Mouse (Mus musculus): ENCODE measurements around the gene Cog1. TPM values are rescaled to one million over a fixed set of nuclear protein-coding genes. Genes with fewer than 3 reads are reported as not detected.

Cog1 gene
- polyA plus RNA-seq, 1 experiment from 2014 or later = 15.5 TPM

DNA sequence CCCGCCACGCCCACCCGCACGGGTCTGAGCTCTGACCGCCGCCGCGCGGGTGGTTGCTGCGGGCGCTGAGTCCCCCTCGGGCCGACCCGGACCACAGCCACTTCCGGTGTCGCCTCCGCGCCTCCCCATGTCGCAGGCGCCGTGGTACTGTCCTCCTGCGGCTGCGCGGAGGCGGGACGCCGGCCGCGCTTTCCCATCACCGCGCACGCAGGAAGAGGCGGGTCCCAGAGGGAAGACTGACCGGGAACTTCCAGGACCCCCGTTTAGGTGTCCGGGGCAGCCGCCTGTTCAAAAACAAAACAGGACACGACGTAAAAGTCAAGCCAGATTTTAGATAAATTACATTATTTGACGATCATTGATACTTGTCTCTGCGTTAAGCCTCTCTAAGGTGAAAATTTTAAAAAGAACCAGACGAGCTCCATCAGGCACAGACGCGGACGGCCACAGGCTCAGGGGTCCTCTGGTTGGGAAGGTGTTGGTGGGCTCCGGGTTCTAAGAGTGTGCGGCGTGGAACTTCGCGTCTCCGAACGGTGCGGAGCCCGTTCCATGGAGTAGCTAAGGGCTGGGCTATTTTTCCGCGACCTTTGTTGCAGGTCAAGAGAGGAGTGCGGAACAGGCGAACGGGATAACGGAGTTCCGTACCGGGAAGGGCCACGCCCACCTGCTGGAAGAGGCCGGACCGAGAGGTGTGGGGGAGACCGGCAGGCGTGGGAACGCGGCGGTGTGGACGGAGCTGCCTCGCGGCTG, 35.2 kb downstream of the Cog1 start, which contains the start of the genes Fam104a and D11Wsu47e:
TSS of gene Fam104a (minus strand) at position 199 of the 750 bp plus-strand sequence.
TSS of gene D11Wsu47e (plus strand) at position 456 of the 750 bp plus-strand sequence.
- ATAC-seq (replicated peaks; ENCODE audit: insufficient number of reproducible peaks, insufficient read depth, low FRiP score, low read depth) = peak; percentile 96
- H3K9ac ChIP-seq = peak within 1 kb of the TSS; percentile 95

DNA sequence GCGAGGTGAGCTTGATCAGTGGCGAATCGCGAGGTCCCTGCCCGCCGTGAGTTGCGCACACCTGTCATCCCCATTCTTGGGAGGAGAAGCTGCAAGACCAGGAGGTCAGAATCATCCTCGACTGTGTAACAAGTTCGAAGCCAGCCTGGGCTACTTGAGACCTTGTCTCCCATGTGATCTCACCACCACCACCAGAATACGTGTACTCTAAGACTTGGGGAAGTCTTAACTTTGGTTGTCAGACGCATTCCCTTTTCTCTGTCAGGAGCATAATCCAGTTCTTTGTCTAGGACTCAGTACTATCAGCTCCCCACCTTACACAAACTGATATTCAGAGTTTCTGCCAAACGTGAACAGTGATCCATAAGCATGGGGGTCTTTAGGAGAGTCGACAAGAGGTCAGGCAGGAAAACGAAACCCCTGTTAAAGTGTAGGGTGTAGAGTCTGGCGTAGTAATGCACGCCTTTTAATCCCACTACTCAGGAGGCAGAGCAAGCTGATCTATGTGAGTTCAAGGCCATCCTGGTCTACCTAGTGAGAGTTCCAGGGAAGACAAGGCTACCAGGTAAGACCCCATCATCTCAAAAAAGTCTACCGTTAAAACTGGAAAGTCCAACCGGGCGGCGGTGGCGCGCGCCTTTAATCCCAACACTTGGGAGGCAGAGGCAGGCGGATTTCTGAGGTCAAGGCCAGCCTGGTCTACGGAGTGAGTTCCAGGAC, 35.9 kb downstream of the Cog1 start:
- WGBS = 40% methylated on average over 25 of the region's 25 CpGs
- Histone ChIP-seq H3K27ac (peak overlapping the region; percentile 98), H3K4me1 (replicated peaks) (peaks cover 39% of the 10 kb centered on the region), H3K4me2 (peak overlapping the region; percentile 84), H3K9ac (peak overlapping the region; percentile 85), H3K9me3 (replicated peaks) (no peaks in the 10 kb centered on the region), H3K4me3 (peak overlapping the region; percentile 98), H3K27me3 (no peaks in the 10 kb centered on the region), H3K36me3 (peaks cover 18% of the 10 kb centered on the region)
- no peak for ATAC-seq (replicated peaks; ENCODE audit: insufficient number of reproducible peaks, insufficient read depth, low FRiP score, low read depth)

More for the DNA sequence above, 35.2 kb downstream of the Cog1 start, which contains the start of the genes Fam104a and D11Wsu47e:
- Histone ChIP-seq H3K9me3 (replicated peaks) (no peaks in the 10 kb centered on the region), H3K4me2 (peak within 1 kb of the TSS; percentile 87), H3K27ac (peak within 1 kb of the TSS; percentile 98), H3K4me1 (replicated peaks) (peaks cover 40% of the 10 kb centered on the region), H3K4me3 (peak within 1 kb of the TSS; percentile 98), H3K36me3 (peaks cover 11% of the 10 kb centered on the region), H3K27me3 (no peaks in the 10 kb centered on the region)
- WGBS = under 1% methylated on average over 73 of the region's 73 CpGs

DNA sequence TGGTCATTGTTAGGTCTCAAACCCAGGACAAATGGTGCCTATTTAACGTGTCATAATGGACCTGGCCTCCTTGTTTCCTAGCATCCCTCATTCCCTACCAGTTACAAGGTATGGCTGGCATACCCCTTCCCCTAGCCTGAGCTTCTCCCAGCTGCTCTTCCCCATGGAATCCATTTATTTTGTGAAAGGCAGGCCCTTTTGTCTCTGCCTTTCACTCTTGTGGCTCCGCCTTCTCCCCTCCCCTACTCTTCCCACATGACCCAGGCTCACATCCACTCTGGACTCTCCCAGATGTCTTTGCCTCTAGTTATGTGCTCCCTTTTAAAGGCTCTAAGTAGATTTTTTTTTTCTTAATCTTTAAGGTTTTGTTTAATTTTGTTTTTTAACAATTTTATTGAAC, 38.1 kb downstream of the Cog1 start:
- no peak overlapping the region for H3K27ac ChIP-seq
- peaks cover 24% of the 10 kb centered on the region for H3K4me1 ChIP-seq (replicated peaks)
- peaks cover 29% of the 10 kb centered on the region for H3K36me3 ChIP-seq
- 88% methylated on average over 2 of the region's 2 CpGs for WGBS
- no peaks in the 10 kb centered on the region for H3K9me3 ChIP-seq (replicated peaks)
- H3K9ac ChIP-seq = no peak overlapping the region
- no peak overlapping the region for H3K4me2 ChIP-seq
- no peak for ATAC-seq (replicated peaks; ENCODE audit: insufficient number of reproducible peaks, insufficient read depth, low FRiP score, low read depth)
- H3K4me3 ChIP-seq = no peak overlapping the region
- no peaks in the 10 kb centered on the region for H3K27me3 ChIP-seq

DNA sequence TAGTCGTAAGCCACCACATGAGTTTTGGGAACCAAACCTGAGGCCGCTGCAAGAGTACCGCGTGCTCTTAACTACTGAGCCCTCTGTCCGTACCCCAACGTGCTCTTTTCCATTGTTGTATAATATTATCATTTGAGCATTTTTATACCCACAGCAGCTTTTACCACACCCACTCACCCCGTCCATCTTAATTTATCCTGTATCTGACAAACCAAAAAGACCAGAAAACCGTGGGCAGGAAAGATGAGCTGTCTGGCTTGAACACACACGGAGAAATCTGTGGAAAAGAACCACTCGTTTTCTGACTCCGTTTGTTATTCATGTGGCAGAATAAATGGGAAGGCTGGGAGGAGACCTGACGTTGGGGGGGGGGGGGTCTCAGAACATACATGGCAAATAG, 41.5 kb downstream of the Cog1 start:
- peaks cover 55% of the 10 kb centered on the region for H3K36me3 ChIP-seq
- no peaks in the 10 kb centered on the region for H3K9me3 ChIP-seq (replicated peaks)
- H3K27ac ChIP-seq = no peak overlapping the region
- H3K4me3 ChIP-seq = no peak overlapping the region
- ATAC-seq (replicated peaks; ENCODE audit: insufficient number of reproducible peaks, insufficient read depth, low FRiP score, low read depth) = no peak
- no peak overlapping the region for H3K9ac ChIP-seq
- H3K27me3 ChIP-seq = no peaks in the 10 kb centered on the region
- peaks cover 10% of the 10 kb centered on the region for H3K4me1 ChIP-seq (replicated peaks)
- WGBS = 87% methylated on average over 12 of the region's 12 CpGs
- H3K4me2 ChIP-seq = no peak overlapping the region

DNA sequence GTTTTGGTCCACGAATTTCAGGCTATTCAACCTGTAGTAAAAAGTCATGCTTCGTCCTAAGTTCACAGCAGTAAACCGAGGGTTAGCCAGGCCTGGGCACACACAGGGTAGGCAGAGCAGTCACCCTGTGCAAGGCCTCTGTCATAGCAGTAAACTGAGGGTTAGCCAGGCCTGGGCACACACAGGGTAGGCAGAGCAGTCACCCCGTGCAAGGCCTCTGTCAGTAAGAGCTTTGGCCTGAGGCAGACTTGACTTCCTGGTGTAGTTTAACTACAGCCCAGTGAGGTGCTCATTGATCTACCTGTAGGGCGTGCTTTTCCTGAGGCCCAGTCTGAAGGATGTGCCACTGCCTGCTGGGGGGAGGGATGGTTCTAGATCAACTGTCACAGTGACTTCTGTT, 42.3 kb downstream of the Cog1 start:
- H3K27ac ChIP-seq = no peak overlapping the region
- no peaks in the 10 kb centered on the region for H3K27me3 ChIP-seq
- H3K4me2 ChIP-seq = no peak overlapping the region
- 87% methylated on average over 5 of the region's 5 CpGs for WGBS
- H3K4me1 ChIP-seq (replicated peaks) = peaks cover 7% of the 10 kb centered on the region; the same call in 1 of the 2 replicates
- H3K36me3 ChIP-seq = peaks cover 62% of the 10 kb centered on the region
- H3K4me3 ChIP-seq = no peak overlapping the region
- no peak for ATAC-seq (replicated peaks; ENCODE audit: insufficient number of reproducible peaks, insufficient read depth, low FRiP score, low read depth)
- H3K9ac ChIP-seq = no peak overlapping the region
- no peaks in the 10 kb centered on the region for H3K9me3 ChIP-seq (replicated peaks)

DNA sequence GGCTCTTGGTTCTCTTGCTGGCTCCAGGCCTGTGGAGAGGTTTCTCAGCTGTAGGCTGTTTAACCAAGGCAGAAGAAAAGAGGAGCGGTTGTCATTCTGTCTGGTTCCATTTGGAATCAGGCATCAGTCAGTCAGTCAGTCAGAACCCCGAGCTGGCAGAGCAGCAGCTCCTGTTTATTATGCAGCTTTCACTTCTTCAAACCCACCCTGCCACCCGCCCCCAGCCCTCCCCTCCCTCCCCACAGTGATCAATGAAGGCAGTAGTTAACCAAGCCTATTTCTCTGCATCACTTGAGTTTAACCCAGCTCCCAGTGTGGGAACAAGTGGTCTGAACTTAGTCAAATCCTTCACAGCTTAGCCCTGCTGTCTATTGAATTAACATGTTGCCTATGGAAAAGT, 42.9 kb downstream of the Cog1 start:
- H3K36me3 ChIP-seq = peaks cover 62% of the 10 kb centered on the region

DNA sequence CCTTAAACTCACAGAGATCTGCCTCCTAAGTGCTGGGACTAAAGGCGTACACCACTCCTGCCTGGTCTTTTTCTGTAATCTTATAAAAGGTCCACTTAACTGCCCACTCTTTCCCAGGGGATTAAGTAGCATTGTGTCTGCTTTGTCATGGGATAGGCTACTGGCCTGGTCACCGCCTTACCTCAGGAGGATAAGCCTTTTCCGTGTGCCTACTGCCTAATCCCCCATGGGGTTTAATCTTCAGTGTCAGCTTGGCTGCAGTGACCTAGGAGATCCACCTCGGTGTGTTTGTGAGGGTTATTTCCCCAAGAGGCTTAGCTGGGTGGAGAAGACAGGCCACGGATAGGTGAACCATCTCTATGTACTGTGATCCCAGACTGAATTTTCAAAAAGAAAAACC, 48.6 kb downstream of the Cog1 start:
- Histone ChIP-seq H3K9ac (no peak overlapping the region), H3K27ac (no peak overlapping the region), H3K4me3 (no peak overlapping the region), H3K4me2 (no peak overlapping the region), H3K9me3 (replicated peaks) (no peaks in the 10 kb centered on the region), H3K36me3 (peaks cover 30% of the 10 kb centered on the region), H3K4me1 (replicated peaks) (no peaks in the 10 kb centered on the region), H3K27me3 (no peaks in the 10 kb centered on the region)
- no peak for ATAC-seq (replicated peaks; ENCODE audit: insufficient number of reproducible peaks, insufficient read depth, low FRiP score, low read depth)
- 76% methylated on average over 5 of the region's 5 CpGs for whole genome bisulfite sequencing

More for the DNA sequence above, 42.9 kb downstream of the Cog1 start:
- no peak for ATAC-seq (replicated peaks; ENCODE audit: insufficient number of reproducible peaks, insufficient read depth, low FRiP score, low read depth)
- Histone ChIP-seq H3K4me2 (no peak overlapping the region), H3K9me3 (replicated peaks) (no peaks in the 10 kb centered on the region), H3K9ac (no peak overlapping the region), H3K4me1 (replicated peaks) (peaks cover 3% of the 10 kb centered on the region; the same call in 1 of the 2 replicates), H3K27me3 (no peaks in the 10 kb centered on the region), H3K27ac (no peak overlapping the region), H3K4me3 (no peak overlapping the region)
- WGBS = 77% methylated on average over 3 of the region's 3 CpGs

DNA sequence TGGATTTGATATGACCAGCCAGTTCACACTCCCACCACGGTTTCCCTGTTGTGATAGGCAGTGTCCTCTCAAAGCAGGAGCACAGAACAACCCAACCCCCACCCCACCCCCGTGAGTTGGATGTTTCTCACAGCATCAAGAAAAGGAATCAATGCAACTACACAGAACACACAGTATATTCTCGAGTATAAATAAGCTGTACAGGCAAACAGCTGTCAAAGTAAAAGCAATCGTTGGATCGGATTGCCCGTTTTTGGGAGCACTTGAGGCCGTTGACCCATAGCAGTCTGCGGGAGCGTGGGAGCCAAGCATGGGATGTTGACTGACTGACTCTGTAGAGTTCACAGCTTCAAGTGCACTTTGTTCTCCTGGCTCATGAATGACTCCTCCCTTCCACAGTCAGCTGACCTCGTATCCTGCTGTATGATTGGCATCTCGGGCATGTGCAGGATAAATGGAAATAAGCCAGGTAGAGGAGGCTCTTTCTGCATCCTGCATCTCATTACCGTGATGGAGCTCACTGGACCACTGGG, 49.1 kb downstream of the Cog1 start:
- no peak overlapping the region for H3K9ac ChIP-seq
- H3K4me3 ChIP-seq = no peak overlapping the region
- H3K9me3 ChIP-seq (replicated peaks) = no peaks in the 10 kb centered on the region
- H3K4me2 ChIP-seq = no peak overlapping the region
- no peaks in the 10 kb centered on the region for H3K4me1 ChIP-seq (replicated peaks)
- ATAC-seq (replicated peaks; ENCODE audit: insufficient number of reproducible peaks, insufficient read depth, low FRiP score, low read depth) = no peak
- no peaks in the 10 kb centered on the region for H3K27me3 ChIP-seq
- peaks cover 24% of the 10 kb centered on the region for H3K36me3 ChIP-seq
- WGBS = 76% methylated on average over 12 of the region's 12 CpGs
- no peak overlapping the region for H3K27ac ChIP-seq

DNA sequence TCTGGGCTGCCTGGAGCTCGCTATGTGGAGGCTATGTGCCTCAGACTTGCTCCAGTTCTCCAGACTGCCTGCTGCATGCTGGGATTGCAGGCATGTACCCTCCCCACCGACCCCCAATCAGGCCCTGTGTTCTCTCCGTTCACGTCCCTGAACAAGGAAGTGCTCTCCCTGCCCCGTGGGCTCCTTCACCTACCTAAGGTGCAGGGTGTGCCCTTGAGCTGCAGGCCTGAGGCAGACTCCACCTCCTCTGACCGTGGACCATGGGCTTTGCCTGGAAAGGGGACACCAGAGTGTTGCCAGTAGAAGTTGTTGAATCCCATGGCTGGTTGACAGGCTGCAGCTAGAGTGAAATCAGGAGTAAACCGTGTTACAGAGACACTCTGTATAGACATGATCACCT, 50.7 kb downstream of the Cog1 start:
- no peak for ATAC-seq (replicated peaks; ENCODE audit: insufficient number of reproducible peaks, insufficient read depth, low FRiP score, low read depth)
- Histone ChIP-seq H3K27me3 (no peaks in the 10 kb centered on the region), H3K4me3 (no peak overlapping the region), H3K36me3 (peaks cover 16% of the 10 kb centered on the region; the same call in 1 of the 2 replicates), H3K9me3 (replicated peaks) (no peaks in the 10 kb centered on the region), H3K9ac (no peak overlapping the region), H3K27ac (no peak overlapping the region), H3K4me2 (no peak overlapping the region), H3K4me1 (replicated peaks) (0 out of 2 replicates have a peak, but pooled peaks cover 4% of the 10 kb centered on the region)
- WGBS = 77% methylated on average over 7 of the region's 7 CpGs

DNA sequence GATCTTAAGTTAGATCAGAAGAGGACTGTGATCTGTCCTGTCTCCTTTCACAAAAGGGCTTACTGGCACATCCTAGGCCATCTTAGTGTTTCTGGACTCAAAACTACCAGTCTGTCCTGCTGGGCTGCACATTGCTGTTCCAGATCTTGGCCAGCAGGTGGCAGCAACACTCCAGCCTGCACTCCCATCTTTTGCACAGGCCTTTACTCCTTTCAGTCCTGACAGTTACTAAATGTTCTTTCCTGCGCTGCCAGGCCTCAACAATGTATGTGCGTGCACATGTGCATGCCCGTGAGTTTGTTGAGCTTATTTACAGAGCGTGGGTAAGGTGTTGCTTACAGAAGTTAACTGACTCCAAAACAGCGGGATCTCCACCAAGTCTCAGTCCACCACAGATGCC, 54.8 kb downstream of the Cog1 start:
- Histone ChIP-seq H3K27me3 (no peaks in the 10 kb centered on the region), H3K4me2 (no peak overlapping the region), H3K9ac (no peak overlapping the region), H3K4me3 (no peak overlapping the region), H3K9me3 (replicated peaks) (no peaks in the 10 kb centered on the region), H3K27ac (no peak overlapping the region), H3K4me1 (replicated peaks) (0 out of 2 replicates have a peak, but pooled peaks cover 4% of the 10 kb centered on the region), H3K36me3 (no peaks in the 10 kb centered on the region)
- ATAC-seq (replicated peaks; ENCODE audit: insufficient number of reproducible peaks, insufficient read depth, low FRiP score, low read depth) = peak; percentile 23; the same call in 1 of the 2 replicates
- 32% methylated on average over 5 of the region's 5 CpGs for WGBS

DNA sequence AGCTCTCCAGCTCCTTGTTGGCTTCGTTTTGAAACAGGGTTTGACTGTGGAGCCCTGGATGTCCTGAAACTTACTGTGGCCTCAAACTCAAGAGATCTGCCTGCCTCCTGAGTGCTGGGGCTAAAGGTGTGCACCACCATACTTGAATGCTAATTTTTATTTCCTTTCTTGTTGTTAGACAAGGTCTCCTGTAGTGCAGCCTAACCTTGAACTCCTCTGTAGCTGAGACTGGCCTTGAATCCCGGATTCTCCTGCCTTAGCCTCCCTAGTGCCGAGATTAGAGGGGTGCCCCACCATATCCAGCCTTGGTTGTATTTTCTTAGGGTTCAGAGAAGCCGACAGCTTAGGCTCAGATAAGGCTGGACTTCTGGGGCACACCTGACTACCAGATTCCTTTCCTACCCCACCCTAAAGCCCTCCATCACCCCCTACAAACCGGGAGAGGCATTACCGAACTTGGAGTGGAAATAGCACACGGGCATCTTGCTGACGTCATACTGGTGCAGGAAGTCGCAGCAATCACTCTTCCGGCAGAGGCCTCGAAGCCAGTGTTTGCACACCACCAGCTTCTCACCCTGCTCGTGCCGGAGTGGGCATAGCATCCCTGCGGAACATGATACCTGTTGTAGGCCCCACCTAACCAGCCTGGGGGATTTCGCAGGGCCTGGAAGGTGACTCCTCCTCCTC, 57.1 kb downstream of the Cog1 start:
- H3K27ac ChIP-seq = no peak overlapping the region
- WGBS = 75% methylated on average over 15 of the region's 15 CpGs
- H3K4me2 ChIP-seq = no peak overlapping the region
- no peaks in the 10 kb centered on the region for H3K36me3 ChIP-seq
- no peaks in the 10 kb centered on the region for H3K9me3 ChIP-seq (replicated peaks)
- H3K4me1 ChIP-seq (replicated peaks) = peaks cover 21% of the 10 kb centered on the region
- no peak overlapping the region for H3K9ac ChIP-seq
- ATAC-seq (replicated peaks; ENCODE audit: insufficient number of reproducible peaks, insufficient read depth, low FRiP score, low read depth) = no peak
- no peak overlapping the region for H3K4me3 ChIP-seq
- no peaks in the 10 kb centered on the region for H3K27me3 ChIP-seq
